Mouse (Mus musculus) MEL (cell line): ENCODE measurements around the gene Rassf5. TPM values are rescaled to one million over a fixed set of nuclear protein-coding genes. Genes with fewer than 3 reads are reported as not detected.

Source experiments
- DNase-seq: peaks from one replicate; pipeline ENCODE4 v3.0.0; 2011; ENCODE audit warnings: low read depth, low spot score
- H3K27ac ChIP-seq: 2 replicates; pipeline ENCODE4 v1.5.1; 2012; ENCODE audit warnings: low read depth, mild to moderate bottlenecking, control low read depth, low read length, moderate library complexity; ENCODE audit not compliant: control insufficient read depth
- H3K27me3 ChIP-seq, 2 experiments: fragments of 150-350 bp in 1 of 2; sonication (generic) in 1 of 2; 2 replicates each; pipeline ENCODE4 v1.6.1; 2012; ENCODE audit warnings: low read length in 2 of 2, mild to moderate bottlenecking in 2 of 2, improper control_type of control experiment in 1 of 2, moderate library complexity in 1 of 2; ENCODE audit not compliant: insufficient read depth in 2 of 2, control insufficient read depth in 1 of 2
- H3K36me3 ChIP-seq, 2 experiments: 2 replicates each; pipeline ENCODE4 v1.6.1; 2012 to 2014; ENCODE audit warnings: low read length in 2 of 2, improper control_type of control experiment in 1 of 2, inconsistent platforms in 1 of 2, mild to moderate bottlenecking in 1 of 2; ENCODE audit not compliant: insufficient read depth in 2 of 2, control insufficient read depth in 1 of 2
- H3K4me1 ChIP-seq, 2 experiments: fragments of 150-350 bp in 1 of 2; sonication (generic) in 1 of 2; 2 replicates each; pipeline ENCODE4 v1.6.1; 2012; ENCODE audit warnings: low read length in 2 of 2, improper control_type of control experiment in 1 of 2, mild to moderate bottlenecking in 1 of 2; ENCODE audit not compliant: insufficient read depth in 2 of 2, control insufficient read depth in 1 of 2
- H3K4me3 ChIP-seq, 2 experiments: fragments of 150-350 bp in 1 of 2; sonication (generic) in 1 of 2; 2 replicates each; pipeline ENCODE4 v1.5.1; 2012; ENCODE audit warnings: low read depth in 2 of 2, low read length in 2 of 2, mild to moderate bottlenecking in 2 of 2, moderate library complexity in 2 of 2, control low read depth in 1 of 2, improper control_type of control experiment in 1 of 2; ENCODE audit not compliant: control insufficient read depth in 1 of 2, insufficient read depth in 1 of 2
- H3K79me2 ChIP-seq: 2 replicates; pipeline ENCODE4 v1.6.1; 2012; ENCODE audit warnings: mild to moderate bottlenecking, low read length, moderate library complexity; ENCODE audit not compliant: control insufficient read depth, poor library complexity, insufficient read depth
- H3K9ac ChIP-seq: 2 replicates; pipeline ENCODE4 v1.6.1; 2012; ENCODE audit warnings: low read depth, mild to moderate bottlenecking, control low read depth, low read length, moderate library complexity; ENCODE audit not compliant: control insufficient read depth, poor library complexity, severe bottlenecking
- H3K9me3 ChIP-seq: fragments of 150-350 bp; sonication (generic); replicated peaks from 2 replicates; pipeline ENCODE4 v1.6.1; 2012; ENCODE audit warnings: mild to moderate bottlenecking, low read length, improper control_type of control experiment, moderate library complexity; ENCODE audit not compliant: insufficient read depth
- BHLHE40 ChIP-seq: IDR thresholded peaks from 2 replicates; pipeline ENCODE4 v1.6.1; 2012; ENCODE audit warnings: low read depth, mild to moderate bottlenecking, inconsistent platforms, low read length, improper control_type of control experiment, borderline replicate concordance
- CHD1 ChIP-seq: IDR thresholded peaks from 2 replicates; pipeline ENCODE4 v1.6.1; 2012; ENCODE audit warnings: low read depth, mild to moderate bottlenecking, inconsistent platforms, low read length, improper control_type of control experiment
- CHD2 ChIP-seq: IDR thresholded peaks from 2 replicates; pipeline ENCODE4 v1.6.1; 2011; ENCODE audit warnings: low read length, improper control_type of control experiment
- CTCF ChIP-seq, 3 experiments: IDR thresholded peaks in 2 of 3; conservative IDR thresholded peaks in 1 of 3; 2 replicates each; pipeline ENCODE4 v1.5.1; 2011 to 2012; ENCODE audit warnings: low read length in 3 of 3, low read depth in 2 of 3, mild to moderate bottlenecking in 2 of 3, improper control_type of control experiment in 1 of 3, inconsistent platforms in 1 of 3, mixed read lengths in 1 of 3, moderate library complexity in 1 of 3; ENCODE audit not compliant: control insufficient read depth in 1 of 3, insufficient read depth in 1 of 3, poor library complexity in 1 of 3, severe bottlenecking in 1 of 3
- E2F4 ChIP-seq: IDR thresholded peaks from 2 replicates; pipeline ENCODE4 v1.6.1; 2011; ENCODE audit warnings: low read depth, low read length, improper control_type of control experiment, borderline replicate concordance
- ELF1 ChIP-seq: IDR thresholded peaks from 2 replicates; pipeline ENCODE4 v1.6.1; 2014; ENCODE audit warnings: low read depth, mild to moderate bottlenecking, inconsistent platforms, low read length, improper control_type of control experiment, moderate library complexity
- EP300 ChIP-seq, 2 experiments: IDR thresholded peaks; 2 replicates each; pipeline ENCODE4 v1.6.1; 2011; ENCODE audit warnings: improper control_type of control experiment in 2 of 2, low read length in 2 of 2, low read depth in 1 of 2, mild to moderate bottlenecking in 1 of 2
- ETS1 ChIP-seq: IDR thresholded peaks from 2 replicates; pipeline ENCODE4 v1.6.1; 2012; ENCODE audit warnings: low read depth, mild to moderate bottlenecking, inconsistent platforms, low read length, improper control_type of control experiment, moderate library complexity
- GABPA ChIP-seq: IDR thresholded peaks from 2 replicates; pipeline ENCODE4 v1.6.1; 2012; ENCODE audit warnings: low read depth, mild to moderate bottlenecking, inconsistent platforms, low read length, improper control_type of control experiment, moderate library complexity
- GATA1 ChIP-seq: IDR thresholded peaks from 2 replicates; pipeline ENCODE4 v1.6.1; 2011; ENCODE audit warnings: low read depth, low read length, improper control_type of control experiment
- HCFC1 ChIP-seq: IDR thresholded peaks from 2 replicates; pipeline ENCODE4 v1.6.1; 2012; ENCODE audit warnings: low read depth, mild to moderate bottlenecking, inconsistent platforms, low read length, improper control_type of control experiment, moderate library complexity
- JUND ChIP-seq: IDR thresholded peaks from 2 replicates; pipeline ENCODE4 v1.6.1; 2011; ENCODE audit warnings: low read depth, mild to moderate bottlenecking, improper control_type of control experiment, low read length
- KAT2A ChIP-seq: conservative IDR thresholded peaks from 2 replicates; pipeline ENCODE4 v1.6.1; 2012; ENCODE audit warnings: low read depth, low read length, improper control_type of control experiment, inconsistent platforms
- MAFK ChIP-seq: IDR thresholded peaks from 2 replicates; pipeline ENCODE4 v1.6.1; 2011; ENCODE audit warnings: low read depth, mild to moderate bottlenecking, low read length, improper control_type of control experiment, borderline replicate concordance
- MAX ChIP-seq: IDR thresholded peaks from 2 replicates; pipeline ENCODE4 v1.6.1; 2011; ENCODE audit warnings: low read length, improper control_type of control experiment
- MAZ ChIP-seq: IDR thresholded peaks from 2 replicates; pipeline ENCODE4 v1.6.1; 2012; ENCODE audit warnings: low read depth, mild to moderate bottlenecking, inconsistent platforms, low read length, improper control_type of control experiment
- MEF2A ChIP-seq: IDR thresholded peaks from 2 replicates; pipeline ENCODE4 v1.6.1; 2014; ENCODE audit warnings: low read depth, mild to moderate bottlenecking, inconsistent platforms, low read length, improper control_type of control experiment; ENCODE audit not compliant: poor library complexity, insufficient replicate concordance, severe bottlenecking; ENCODE audit errors: extremely low read depth
- MXI1 ChIP-seq: IDR thresholded peaks from 2 replicates; pipeline ENCODE4 v1.6.1; 2011; ENCODE audit warnings: mild to moderate bottlenecking, low read depth, low read length, improper control_type of control experiment
- MYB ChIP-seq: IDR thresholded peaks from 2 replicates; pipeline ENCODE4 v1.6.1; 2011; ENCODE audit warnings: mild to moderate bottlenecking, low read depth, low read length, improper control_type of control experiment
- MYC ChIP-seq: IDR thresholded peaks from 2 replicates; pipeline ENCODE4 v1.6.1; 2011; ENCODE audit warnings: low read depth, mild to moderate bottlenecking, low read length, improper control_type of control experiment, moderate library complexity
- NELFE ChIP-seq: IDR thresholded peaks from 2 replicates; pipeline ENCODE4 v1.6.1; 2011; ENCODE audit warnings: low read depth, low read length, improper control_type of control experiment
- NRF1 ChIP-seq: IDR thresholded peaks from 2 replicates; pipeline ENCODE4 v1.6.1; 2014; ENCODE audit warnings: low read depth, mild to moderate bottlenecking, inconsistent platforms, low read length, improper control_type of control experiment, moderate library complexity; ENCODE audit not compliant: poor library complexity, insufficient read depth, severe bottlenecking
- POLR2AphosphoS2 ChIP-seq: IDR thresholded peaks from 2 replicates; pipeline ENCODE4 v1.6.1; 2011; ENCODE audit warnings: low read length, improper control_type of control experiment
- POLR2AphosphoS5 ChIP-seq: IDR thresholded peaks from 2 replicates; pipeline ENCODE4 v1.6.1; 2012; ENCODE audit warnings: low read depth, borderline replicate concordance, mild to moderate bottlenecking, inconsistent platforms, low read length, moderate library complexity, mixed read lengths
- RCOR1 ChIP-seq: IDR thresholded peaks from 2 replicates; pipeline ENCODE4 v1.6.1; 2012; ENCODE audit warnings: low read depth, mild to moderate bottlenecking, inconsistent platforms, low read length, improper control_type of control experiment
- SIN3A ChIP-seq: IDR thresholded peaks from 2 replicates; pipeline ENCODE4 v1.6.1; 2012; ENCODE audit warnings: low read length, improper control_type of control experiment, inconsistent platforms
- SMC3 ChIP-seq: IDR thresholded peaks from 2 replicates; pipeline ENCODE4 v1.6.1; 2011; ENCODE audit warnings: low read depth, low read length, improper control_type of control experiment
- TAL1 ChIP-seq: IDR thresholded peaks from 2 replicates; pipeline ENCODE4 v1.6.1; 2012; ENCODE audit warnings: mild to moderate bottlenecking, inconsistent platforms, low read length, moderate library complexity, mixed read lengths
- TBP ChIP-seq: IDR thresholded peaks from 2 replicates; pipeline ENCODE4 v1.8.0; 2011; ENCODE audit warnings: low read depth, low read length, improper control_type of control experiment
- TCF12 ChIP-seq: IDR thresholded peaks from 2 replicates; pipeline ENCODE4 v1.6.1; 2014; ENCODE audit warnings: low read depth, mild to moderate bottlenecking, inconsistent platforms, low read length, improper control_type of control experiment, moderate library complexity
- UBTF ChIP-seq: IDR thresholded peaks from 2 replicates; pipeline ENCODE4 v1.6.1; 2012; ENCODE audit warnings: low read depth, mild to moderate bottlenecking, inconsistent platforms, low read length, improper control_type of control experiment, moderate library complexity, borderline replicate concordance; ENCODE audit not compliant: insufficient read depth
- USF1 ChIP-seq: IDR thresholded peaks from 2 replicates; pipeline ENCODE4 v1.6.1; 2014; ENCODE audit warnings: low read depth, mild to moderate bottlenecking, inconsistent platforms, low read length, improper control_type of control experiment, moderate library complexity
- USF2 ChIP-seq, 2 experiments: IDR thresholded peaks; 2 replicates each; pipeline ENCODE4 v1.6.1; 2011 to 2012; ENCODE audit warnings: improper control_type of control experiment in 2 of 2, low read length in 2 of 2, borderline replicate concordance in 1 of 2, inconsistent platforms in 1 of 2, low read depth in 1 of 2, mild to moderate bottlenecking in 1 of 2; ENCODE audit not compliant: insufficient read depth in 1 of 2
- ZC3H11A ChIP-seq: IDR thresholded peaks from 2 replicates; pipeline ENCODE4 v1.6.1; 2012; ENCODE audit warnings: low read depth, mild to moderate bottlenecking, inconsistent platforms, low read length, improper control_type of control experiment
- ZKSCAN1 ChIP-seq: IDR thresholded peaks from 2 replicates; pipeline ENCODE4 v1.6.1; 2012; ENCODE audit warnings: low read depth, mild to moderate bottlenecking, inconsistent platforms, low read length, improper control_type of control experiment, moderate library complexity
- ZMIZ1 ChIP-seq: IDR thresholded peaks from 2 replicates; pipeline ENCODE4 v1.6.1; 2012; ENCODE audit warnings: low read depth, mild to moderate bottlenecking, inconsistent platforms, low read length, improper control_type of control experiment, moderate library complexity
- polyA plus RNA-seq, 2 experiments: library from polyadenylated mRNA; stranded (reverse) in 1 of 2; unstranded in 1 of 2; fragments of >175 nt in 1 of 2; fragments of >200 nt in 1 of 2; gene quantifications; 2 replicates each; pipeline versions ENCODE4 v1.2.1 to v1.2.4; 2012; ENCODE audit warnings: low replicate concordance in 2 of 2, low read depth in 1 of 2; ENCODE audit not compliant: insufficient read length in 2 of 2, insufficient read depth in 1 of 2, missing spikeins in 1 of 2
- total RNA-seq: library from RNA; depleted of rRNA; stranded (reverse); fragments of 300-350 nt; gene quantifications from 2 replicates; pipeline ENCODE4 v1.2.3, GENCODE M21; 2012

Rassf5 gene
- total and polyA plus RNA-seq, 3 experiments: 14.8 to 28.8 TPM; not detected in 1

DNA sequence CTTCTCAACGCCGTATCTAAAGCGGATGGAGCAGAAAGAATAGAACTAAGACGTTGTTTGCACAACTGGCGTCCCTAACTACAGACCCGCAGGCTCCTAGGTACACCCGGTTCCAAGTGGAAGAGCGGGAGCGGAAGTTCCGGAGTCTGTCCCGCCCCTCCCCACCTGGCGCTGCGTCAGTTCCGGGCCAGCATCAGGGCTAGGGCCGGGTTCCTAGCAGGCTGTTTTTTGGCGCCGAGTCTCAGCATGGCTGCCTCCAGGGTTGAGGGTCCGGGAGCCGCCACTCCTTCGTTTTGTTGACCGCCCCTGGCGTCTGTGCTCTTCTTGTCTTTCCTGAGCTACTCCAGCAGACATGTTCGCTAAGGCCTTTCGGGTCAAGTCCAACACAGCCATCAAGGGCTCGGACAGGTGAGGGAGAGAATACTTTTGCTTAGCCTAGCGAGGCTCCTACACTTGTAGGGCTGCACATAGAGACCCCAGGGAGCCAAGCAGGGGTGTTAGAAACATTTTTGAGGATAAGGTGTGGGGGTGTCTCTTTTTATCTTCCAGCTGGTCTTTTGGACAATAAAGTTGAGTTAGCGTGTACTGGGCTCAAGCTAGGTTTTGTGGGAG is 91.9 kb downstream of the Rassf5 start, which contains the start of gene Eif2d:
Gene Eif2d (plus strand): TSS at position 164 of the 612 bp plus-strand sequence.
- Histone ChIP-seq H3K27ac (peak within 1 kb of the TSS; percentile 55), H3K9me3 (no peaks in the 10 kb centered on the region), H3K79me2 (peaks cover 10% of the 10 kb centered on the region), H3K36me3 (peaks cover 0 to 9% of the 10 kb centered on the region in 2 experiments; a peak in 1 of 4 replicates), H3K9ac (peak within 1 kb of the TSS; percentile 82), H3K27me3 (no peaks in the 10 kb centered on the region), H3K4me3 (peak within 1 kb of the TSS; percentile 77 to 81), H3K4me1 (peaks cover 3 to 6% of the 10 kb centered on the region in 2 experiments)
- DNase-seq: peak; percentile 94
- no peak; the same call in 1 of the 2 replicates for TF ChIP-seq KAT2A
- no peak for TF ChIP-seq BHLHE40
- no peak for TF ChIP-seq CTCF (IDR thresholded peaks at IDR 0.05 in 2 of 3, conservative IDR thresholded peaks at IDR 0.05 in 1 of 3; ENCODE audit: control insufficient read depth in 1 of 3, insufficient read depth in 1 of 3, low read depth in 2 of 3, low read length in 3 of 3, poor library complexity in 1 of 3, severe bottlenecking in 1 of 3)
- TF ChIP-seq E2F4: peak; percentile 57; the same call in 1 of the 2 replicates
- peak; percentile 22; the same call in 1 of the 2 replicates for TF ChIP-seq RCOR1
- no peak for TF ChIP-seq MYC
- no peak for TF ChIP-seq CHD2
- TF ChIP-seq ZC3H11A: no peak
- no peak for TF ChIP-seq MEF2A
- TF ChIP-seq MAX: peak; percentile 73
- TF ChIP-seq NELFE: peak; percentile 87
- 0 out of 2 replicates have a peak, but pooled peaks have one; percentile 38 for TF ChIP-seq USF1
- TF ChIP-seq ZKSCAN1: no peak
- peak; percentile 87 for TF ChIP-seq ZMIZ1
- TF ChIP-seq TBP: peak; percentile 80
- TF ChIP-seq POLR2AphosphoS2: peak; percentile 74; the same call in 1 of the 2 replicates
- TF ChIP-seq CHD1: no peak
- TF ChIP-seq EP300 (IDR thresholded peaks at IDR 0.05; ENCODE audit: low read depth in 1 of 2, low read length in 2 of 2): peak in 1 of 2 experiments; percentile 34; a peak in 1 of 4 replicates
- no peak for TF ChIP-seq MYB
- TF ChIP-seq MAZ: peak; percentile 77
- TF ChIP-seq MXI1: peak; percentile 80
- TF ChIP-seq ELF1: peak; percentile 91
- TF ChIP-seq GATA1: no peak
- peak; percentile 87 for TF ChIP-seq HCFC1
- TF ChIP-seq NRF1: no peak
- TF ChIP-seq MAFK: no peak
- TF ChIP-seq USF2 (IDR thresholded peaks at IDR 0.05; ENCODE audit: borderline replicate concordance in 1 of 2, insufficient read depth in 1 of 2, low read depth in 1 of 2, low read length in 2 of 2): no peak
- TF ChIP-seq SMC3: no peak
- TF ChIP-seq TCF12: peak; percentile 72
- peak; percentile 66 for TF ChIP-seq ETS1
- no peak for TF ChIP-seq POLR2AphosphoS5
- no peak for TF ChIP-seq UBTF
- no peak for TF ChIP-seq TAL1
- no peak for TF ChIP-seq JUND
- no peak for TF ChIP-seq GABPA
- TF ChIP-seq SIN3A: peak; percentile 96
